Mouse (Mus musculus) fibroblast of lung, adult 2 months (primary cell): ENCODE measurements around the gene Cldn13.
"Not testable (repeated sequence)": the region's sequence is repeated elsewhere in the genome, so short reads cannot be mapped to it uniquely, and the experiment has no call there.

Source experiments
- DNase-seq: peaks from one replicate; pipeline ENCODE4 v3.0.0-alpha.2; 2011; ENCODE audit warnings: low read depth

Cldn13 gene

DNA sequence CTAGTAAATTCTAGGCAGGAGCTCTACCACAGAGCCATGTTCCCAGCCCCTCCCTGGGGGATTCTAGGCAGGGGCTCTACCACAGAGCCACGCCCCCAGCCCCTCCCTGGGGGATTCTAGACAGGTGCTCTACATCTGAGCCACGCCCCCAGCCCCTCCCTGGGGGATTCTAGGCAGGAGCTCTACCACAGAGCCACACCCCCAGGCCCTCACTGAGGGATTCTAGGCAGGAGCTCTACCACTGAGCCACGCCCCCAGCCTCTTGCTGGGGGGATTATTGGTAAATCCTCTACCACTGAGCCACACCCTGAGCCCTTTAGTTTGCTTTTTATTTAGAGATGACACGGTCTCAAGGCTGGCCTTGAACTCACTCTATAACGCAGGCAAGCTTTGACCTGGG is 18.4 kb upstream of the Cldn13 start:
- DNase-seq = not testable (repeated sequence)

DNA sequence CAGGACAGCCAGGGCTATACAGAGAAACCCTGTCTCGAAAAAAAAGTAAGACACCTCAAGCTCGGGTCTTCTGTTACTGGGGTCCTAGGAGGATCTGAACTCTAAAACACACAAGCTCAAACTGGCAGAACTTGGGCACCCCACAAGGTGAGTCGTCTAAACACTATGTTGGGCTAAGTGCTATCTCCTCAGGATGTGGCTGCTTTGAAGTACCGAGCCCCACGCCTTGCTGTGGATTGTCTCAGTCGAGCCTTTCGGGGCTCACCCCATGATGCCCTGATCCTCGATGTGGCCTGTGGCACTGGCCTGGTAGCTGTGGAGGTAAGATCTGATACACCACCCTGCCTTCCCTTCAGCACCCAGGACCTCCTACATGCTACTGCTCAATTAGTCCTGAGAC is 18.0 kb upstream of the Cldn13 start:
- DNase-seq = no peak

DNA sequence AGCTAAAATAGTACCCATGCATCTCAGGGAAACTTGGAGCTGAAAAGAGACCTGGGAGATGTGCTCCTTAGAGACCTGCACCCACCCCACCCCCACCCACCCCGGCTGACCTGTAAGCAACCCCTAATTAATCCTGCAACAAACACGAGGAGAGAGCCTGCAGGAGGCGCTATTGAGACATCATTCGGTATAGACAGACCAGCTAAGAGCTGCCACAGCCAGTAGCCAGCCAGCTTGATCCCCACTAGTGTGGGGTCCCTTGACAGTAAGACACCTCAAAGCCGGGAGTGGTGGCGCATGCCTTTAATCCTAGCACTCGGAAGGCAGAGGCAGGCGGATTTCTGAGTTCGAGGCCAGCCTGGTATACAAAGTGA is 17.6 kb upstream of the Cldn13 start:
- peak; percentile 50 for DNase-seq

DNA sequence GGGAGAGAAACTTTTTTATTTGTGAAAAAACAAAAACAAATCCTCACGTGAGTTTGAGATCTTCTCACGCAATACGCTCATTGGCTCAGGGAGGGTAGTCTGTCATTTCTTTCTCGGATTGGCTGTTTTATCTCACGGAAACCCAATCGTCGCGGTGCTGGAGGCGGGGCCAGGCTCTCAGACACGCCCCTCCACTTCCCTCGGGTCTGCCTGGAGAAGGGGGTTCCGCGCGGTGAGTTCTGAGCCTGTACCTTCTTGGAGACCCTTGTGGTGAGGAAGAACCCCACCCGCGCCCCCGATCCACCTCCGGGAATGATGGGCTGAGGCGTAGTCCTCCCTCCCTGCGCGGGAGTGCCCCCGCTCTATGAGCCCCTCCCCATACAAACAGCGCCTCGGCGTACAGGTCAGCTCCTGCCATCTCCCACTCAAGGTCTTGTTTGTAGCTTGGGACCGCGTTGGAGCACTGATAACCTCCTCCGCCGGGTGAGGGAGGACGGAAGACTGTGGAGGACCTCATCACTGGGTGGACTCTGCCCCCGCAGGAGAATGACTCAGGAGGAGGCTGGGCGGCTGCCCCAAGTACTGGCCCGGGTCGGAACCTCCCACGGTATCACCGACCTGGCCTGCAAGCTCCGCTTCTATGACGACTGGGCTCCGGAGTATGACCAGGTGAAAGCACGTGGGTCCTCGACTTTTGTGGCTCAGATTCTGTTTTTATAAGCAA is 17.0 kb upstream of the Cldn13 start, which contains the start of gene Mettl27:
TSS of gene Mettl27 (plus strand) at position 190 of the 724 bp plus-strand sequence.
- peak; percentile 81 for DNase-seq

DNA sequence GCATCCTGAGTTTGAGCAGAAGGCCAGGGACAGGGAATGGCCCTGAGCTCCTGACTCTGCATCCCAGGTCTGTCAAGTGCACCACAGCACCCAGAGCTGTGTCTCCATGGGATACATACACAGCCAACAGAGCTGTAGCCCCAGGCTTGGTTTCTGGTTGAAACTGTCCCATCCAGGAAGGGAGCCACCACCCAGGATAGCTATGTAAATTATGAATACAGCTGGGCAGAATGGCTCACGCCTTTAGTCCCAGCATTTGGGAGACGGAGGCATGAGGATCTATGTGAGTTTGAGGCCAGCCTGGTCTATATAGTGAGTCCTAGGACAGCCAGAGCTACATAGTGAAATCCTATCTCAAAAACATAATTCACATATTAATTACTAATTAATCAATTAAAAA is 14.7 kb upstream of the Cldn13 start:
- DNase-seq = no peak

DNA sequence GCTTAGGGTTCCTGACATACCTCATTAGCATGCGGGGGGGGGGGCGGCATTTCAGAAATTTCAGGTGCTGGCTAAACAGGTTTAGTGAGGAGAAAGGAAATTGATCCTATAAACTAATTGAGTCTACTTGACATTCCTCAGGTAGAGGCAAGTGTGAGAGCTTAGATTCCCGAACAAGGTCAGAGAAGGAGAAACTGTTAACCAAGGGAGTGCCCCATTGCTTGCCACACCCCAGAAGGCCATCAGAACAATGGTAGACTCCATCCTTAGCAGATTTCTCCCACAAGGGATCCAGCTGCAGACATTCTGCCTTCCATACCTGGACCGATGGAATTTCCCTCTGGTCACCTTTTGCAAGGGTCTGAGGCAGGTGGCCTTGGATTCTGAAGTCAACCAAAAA is 11.4 kb upstream of the Cldn13 start:
- no peak for DNase-seq

DNA sequence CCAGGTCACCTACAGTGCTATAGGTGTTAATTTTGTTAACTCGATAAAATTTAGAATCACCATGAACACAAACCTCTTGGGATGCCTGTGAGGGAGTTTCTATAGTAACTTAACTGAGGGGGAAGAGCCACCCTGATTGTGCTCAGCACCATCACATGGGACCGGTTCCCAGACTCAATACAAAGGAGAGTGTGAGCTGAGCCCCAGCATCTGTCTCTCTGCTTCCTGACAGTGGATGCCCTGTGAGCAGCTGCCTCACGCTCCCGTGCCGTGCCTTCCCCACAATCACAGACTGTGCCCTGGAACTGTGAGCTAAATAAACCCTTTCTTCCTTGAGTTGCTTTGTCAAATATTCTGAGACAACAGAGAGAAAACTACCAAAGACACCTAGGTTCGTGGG is 7.8 kb upstream of the Cldn13 start:
- DNase-seq = no peak

DNA sequence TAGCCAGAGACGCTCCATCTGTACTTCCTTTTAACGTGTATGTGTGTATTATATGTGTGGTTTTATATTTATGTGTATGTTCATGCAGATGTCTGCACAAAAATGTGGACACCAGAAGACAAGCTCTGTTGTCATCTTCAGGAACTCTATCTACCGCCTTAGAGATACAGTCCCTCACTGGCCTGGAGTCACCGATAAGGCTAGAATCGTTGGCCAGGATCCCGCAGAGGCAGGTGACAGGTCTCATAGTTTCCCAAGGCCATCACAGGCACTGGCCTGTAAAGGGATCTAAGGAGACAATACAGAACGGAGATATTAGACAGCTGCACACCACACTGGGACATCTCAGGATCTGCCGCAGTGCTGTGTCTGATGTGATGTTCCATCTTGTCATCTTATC is 5.8 kb upstream of the Cldn13 start:
- DNase-seq = no peak

DNA sequence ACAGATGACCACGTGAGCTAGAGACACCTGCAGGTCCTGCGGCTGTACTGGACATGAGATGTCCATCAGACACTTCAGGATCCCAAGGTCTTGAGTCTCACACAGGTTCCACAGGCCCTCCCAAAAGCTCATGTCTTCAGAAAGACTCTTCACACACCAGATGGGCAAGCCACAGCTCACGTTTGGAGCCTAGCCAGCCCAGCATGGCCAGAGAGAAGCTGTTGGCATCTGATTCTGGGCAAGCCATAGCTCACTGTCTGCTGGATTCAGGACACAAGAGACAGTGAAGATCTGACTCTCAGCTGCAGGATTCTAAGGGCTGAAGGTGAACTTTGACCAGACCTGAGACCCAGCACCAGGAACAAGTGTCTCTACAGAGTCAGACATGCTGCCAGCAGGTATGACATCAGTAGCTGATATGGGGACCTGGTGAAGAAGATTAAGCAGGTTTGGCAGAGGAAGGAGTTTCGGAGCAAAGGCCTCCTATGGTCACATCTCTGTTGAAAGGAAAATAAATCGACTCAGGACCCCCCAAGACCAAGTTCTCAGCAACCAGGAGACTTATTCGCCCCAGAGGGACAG is 4.9 kb upstream of the Cldn13 start:
- DNase-seq = no peak

DNA sequence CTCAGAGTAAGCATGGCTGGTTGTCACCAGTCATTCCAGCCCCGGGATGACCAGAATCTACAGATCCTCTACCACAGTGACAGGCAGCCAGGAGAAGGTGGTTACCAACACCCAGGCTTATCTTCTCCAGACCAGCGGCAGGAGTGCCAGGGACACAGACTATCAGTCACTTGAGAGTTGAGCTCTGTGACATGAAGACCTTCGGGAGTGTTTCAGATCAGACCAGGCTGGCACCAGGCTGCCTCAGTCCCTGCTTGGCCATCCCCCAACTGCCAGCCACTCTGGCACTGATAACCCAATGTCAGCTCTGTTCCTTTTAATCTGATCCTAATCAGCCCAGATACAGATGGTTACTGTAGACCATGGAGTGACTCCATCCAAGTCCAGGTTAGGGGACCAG is 3.8 kb upstream of the Cldn13 start:
- DNase-seq = no peak

DNA sequence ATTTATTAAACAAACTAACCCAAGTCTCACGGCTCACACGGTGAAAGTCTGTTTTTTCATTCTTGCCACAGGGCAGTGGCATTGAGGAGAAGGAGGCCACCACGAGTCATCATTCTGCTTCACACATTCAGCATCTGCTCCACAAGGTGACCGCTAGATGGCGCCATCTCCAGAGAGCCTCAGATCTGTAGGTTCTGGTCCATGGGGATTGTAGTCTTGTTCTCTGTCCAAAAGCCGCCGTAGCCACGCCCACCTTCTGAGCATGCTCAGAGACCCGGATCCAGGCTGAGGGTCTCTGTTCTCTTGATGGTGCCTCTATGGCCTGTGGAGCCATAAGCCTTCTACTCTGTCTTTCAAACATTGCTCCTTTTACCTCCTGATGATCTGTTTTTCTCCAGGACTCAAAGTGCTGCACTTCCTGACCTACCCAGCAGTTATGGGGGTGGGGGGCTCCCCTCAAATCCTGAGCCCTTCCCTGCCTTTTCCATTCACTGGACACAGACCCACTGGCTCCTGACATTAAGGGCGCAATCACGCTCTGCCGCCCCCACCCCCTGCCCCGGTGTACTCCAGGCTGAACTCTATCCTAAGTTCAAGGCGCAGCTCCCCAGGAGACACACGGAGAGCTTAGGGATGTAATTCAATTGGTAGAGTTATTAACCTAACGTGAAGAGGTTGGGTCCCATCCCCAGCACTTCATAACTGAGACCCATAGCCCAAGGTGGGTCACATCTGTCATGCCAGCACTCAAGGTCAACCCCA is 2.9 kb upstream of the Cldn13 start:
- DNase-seq = no peak

DNA sequence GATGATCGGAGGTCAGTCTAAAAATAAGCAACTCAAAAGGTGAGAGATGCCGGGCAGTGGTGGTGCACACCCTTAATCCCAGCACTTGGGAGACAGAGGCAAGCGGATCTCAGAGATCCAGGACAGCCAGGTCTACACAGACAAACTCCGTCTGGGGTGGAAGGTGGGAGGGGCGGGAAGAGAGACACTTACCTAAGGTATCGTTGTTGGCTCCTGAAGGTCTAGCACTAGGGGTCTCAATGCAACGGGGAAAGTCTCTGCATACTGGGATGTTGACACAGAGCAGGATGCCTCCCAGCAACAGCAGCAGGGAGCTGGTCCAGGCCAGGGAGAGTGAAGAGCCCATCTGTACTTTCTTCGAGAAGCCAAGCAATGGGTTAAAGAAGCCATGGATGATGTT is 816 bp downstream of the Cldn13 start:
- no peak for DNase-seq

DNA sequence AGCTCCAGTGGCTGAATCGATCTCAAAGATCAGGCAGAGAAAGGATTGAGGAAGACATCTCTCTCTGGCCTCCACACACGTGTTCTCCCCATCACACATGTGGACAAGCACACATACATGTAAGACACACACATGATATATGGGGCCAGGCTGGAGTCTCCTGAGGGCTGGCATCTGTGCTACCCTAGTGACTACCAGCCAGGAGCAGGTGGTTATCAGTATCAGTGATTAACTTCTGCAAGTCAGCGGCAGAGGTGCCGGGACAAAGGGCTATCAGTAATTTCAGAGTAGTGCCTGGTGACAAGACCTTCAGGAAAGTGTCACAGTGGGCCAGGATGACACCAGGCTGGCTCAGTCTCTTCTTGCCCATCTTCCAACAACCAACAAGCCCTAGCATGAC is 1.6 kb downstream of the Cldn13 start:
- no peak for DNase-seq

DNA sequence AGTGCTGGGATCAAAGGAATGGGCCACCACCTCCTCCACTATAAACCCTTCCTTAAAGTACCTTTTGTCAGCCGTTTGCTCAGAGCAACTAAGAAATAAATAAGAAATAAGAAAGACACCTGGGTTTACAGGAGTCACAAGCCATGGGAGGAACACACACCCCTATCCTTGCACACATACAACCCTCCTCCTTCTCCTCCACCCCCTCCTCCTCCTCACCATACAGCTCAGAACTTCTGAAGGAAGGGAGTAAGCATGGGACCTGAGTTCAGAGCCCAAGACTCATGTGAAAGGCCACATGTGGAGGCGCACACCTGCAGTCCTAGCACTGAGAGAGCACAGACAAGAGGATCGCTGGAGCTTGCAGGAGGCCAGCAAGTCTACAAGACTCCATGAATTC is 2.0 kb downstream of the Cldn13 start:
- no peak for DNase-seq

DNA sequence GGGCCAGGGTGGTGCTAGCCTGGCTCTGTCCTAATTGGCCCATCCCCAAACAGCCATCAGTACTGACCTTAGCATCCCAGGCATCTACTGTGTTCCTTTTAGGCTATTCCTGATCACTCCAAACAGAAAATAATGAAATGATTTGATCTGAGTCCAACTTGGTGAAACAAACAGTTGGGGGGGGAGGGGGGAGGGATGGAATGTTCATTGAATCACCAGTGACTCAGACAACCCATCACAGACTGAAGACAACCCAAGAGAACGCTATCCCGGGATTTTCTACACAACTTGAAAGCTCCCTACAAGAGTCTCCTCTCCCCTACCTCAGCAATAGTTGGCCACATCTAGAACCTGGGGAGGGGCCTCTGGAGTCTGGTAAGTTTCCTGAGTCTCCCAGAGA is 3.4 kb downstream of the Cldn13 start:
- no peak for DNase-seq

DNA sequence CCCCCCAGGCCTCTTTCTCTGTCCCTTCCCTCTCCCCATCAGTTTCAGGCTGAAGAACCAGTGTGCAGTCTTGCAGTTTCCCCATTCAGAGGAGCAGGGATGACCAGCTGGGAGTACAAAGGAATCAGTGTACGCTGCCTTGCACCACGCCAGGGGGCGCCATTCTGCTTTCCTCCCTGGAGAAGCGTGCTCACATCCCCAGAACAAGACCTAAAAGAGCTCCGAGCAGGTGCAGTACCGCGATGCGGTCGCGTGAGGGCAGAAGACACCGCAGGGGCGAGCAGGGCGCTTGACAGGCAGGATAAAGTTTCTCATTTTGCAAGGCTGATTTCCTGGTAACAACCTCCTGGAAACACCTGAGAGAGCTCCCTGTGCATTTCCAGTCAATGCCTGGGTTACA is 8.2 kb downstream of the Cldn13 start:
- DNase-seq = peak; percentile 79

DNA sequence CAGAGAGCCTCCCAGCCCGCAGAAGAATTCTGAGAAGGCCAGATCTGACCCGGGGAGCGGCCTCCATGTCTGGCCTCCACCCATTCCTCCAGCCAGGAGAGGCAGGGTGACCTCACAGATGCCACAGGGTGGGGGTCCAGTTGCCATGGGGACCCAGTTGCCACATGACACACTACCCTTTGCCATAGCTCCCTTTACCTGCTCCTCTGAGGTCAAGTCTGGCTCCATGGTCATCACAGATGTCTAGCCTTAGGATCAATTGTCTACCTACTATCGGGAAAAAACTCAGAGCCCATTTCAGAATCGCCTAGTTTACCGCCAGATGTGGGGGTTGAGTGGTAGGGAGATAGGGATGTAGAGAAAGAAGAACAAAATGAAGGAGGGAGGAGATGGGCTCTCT is 8.7 kb downstream of the Cldn13 start, which contains the start of gene Tmem270:
TSS of gene Tmem270 (minus strand) at position 101 of the 400 bp plus-strand sequence.
- DNase-seq = no peak

DNA sequence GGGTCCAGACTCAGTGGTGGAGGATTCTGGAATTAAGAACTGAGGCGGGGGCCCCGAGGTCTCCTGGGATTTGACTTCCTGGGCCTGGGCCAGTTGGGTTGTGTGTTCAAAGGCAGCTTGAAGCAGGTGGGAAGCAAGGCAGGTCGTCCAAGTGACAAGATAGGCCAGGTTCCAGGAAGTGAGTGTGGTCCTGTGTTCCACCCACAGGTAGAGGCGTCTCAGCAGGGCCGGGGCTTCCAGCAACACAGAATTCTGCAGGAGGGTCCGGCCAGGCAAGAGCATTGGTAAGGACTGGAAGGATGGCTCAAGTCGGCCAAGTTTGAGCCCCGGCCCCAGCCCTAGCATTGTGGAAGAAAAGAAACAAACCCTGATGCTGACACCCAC is 13.7 kb downstream of the Cldn13 start:
- DNase-seq = no peak

DNA sequence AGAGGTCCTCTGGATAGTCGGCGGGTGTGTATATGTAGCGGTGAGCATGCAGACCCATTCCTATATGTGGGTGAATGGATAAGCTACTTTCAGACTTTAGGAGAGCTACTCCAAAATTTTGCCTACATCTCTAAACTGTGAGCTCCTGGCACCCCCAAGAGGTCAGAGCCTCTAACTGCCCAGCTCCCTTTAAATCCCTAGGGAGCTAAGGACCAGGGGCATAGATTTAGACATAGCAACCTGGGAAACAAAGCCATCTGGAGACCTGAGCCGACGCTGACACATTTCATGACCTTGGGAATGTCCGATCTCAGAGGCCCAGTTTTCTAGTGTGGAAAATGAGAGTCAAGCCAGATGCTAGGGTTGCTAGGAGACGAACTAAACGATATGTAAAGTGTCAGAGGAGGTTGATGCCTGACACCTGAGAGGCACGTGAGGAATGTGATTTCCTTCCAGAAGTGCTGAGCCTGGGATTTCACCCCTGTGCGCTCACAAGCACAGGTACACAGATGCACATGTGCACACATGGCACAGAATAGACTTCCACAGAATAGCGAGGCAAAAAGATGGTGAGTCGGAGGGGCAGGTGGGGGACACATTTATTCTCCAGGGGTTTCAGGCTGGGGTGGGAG is 14.2 kb downstream of the Cldn13 start:
- no peak for DNase-seq

DNA sequence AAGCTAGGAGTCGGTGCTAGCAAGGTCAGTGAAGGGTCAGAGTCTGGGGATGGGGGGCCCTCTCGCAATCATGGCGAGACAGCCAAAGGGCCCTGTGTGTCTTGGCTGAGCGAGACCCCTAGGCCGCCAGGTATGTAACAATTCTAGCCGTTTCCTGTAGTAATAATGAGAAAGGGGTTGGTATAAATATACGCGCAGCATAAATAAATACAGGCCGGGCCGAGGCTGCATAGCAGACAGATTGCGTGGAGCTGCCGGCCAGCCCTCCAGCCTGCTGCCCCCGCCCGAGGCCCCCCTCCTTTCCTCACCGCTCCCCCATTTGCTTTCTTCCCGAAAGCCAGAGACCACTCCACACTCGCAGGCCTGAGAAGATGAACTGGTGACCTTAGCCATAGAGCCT is 17.7 kb downstream of the Cldn13 start:
- DNase-seq = no peak

DNA sequence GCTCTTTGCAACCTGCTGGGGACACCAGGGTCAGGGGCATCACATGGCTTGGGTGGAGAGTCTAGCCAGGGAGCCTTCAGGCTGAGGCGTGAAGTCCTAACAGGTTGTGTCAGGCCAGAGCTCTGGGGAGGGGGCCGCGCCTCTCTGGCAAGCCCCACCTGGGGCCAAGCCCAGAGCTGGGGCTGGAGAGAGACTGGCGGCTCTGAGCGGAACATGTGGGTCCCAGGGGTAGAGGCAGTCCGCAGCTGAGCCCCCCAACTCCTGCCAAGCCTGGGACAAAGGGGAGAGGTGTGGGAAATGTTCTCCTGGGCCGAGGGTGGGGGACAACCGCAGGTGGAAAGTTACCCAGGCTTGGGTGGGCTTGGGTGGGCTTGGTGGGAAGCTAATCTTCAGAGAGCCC is 18.4 kb downstream of the Cldn13 start:
- no peak for DNase-seq

DNA sequence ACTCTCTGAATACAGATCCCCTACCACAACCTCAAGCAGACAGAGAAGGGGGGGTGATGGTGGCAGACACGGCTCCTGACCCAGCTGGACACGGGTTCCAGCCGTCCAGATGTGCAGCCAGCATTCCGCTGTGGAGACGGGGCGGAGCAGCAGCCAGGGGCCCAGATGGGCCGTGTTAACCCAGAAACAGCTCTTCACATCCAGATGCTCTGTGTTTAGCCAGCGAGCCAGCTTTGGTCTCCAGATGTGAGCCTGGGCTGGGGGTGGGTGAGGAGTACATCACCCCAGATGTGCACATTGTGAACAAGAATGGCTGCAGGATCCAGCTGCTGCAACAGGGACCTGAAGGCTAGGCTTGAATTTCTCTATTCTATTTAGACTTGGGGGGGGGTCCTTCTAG is 20.0 kb downstream of the Cldn13 start:
- DNase-seq = no peak

DNA sequence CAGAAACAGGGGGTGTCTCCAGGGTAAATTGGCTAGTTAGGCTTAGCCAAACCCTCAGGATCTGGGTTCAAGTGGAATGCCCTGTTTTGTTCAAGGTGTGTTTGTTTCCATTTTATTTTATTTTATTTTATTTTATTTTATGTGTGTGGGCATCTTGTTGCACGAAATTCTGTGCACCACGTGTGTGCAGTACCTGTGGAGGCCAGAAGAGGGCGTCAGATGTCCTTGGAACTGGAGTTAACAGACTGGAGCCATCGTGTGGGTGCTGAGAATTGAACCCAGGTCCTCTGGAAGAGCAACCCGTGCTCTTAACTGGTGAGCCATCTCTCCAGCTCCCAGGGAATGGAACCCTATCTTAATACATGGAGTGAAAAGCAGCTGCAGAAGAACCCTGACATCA is 22.6 kb downstream of the Cldn13 start:
- no peak for DNase-seq
